Mouse (Mus musculus) Patski (cell line): ENCODE results near the gene Tmeff2. TPM values are rescaled to one million over a fixed set of nuclear protein-coding genes. Genes with fewer than 3 reads are reported as not detected.

ENCODE experiments used
- ATAC-seq: fragments of 100-300 bp; one replicate; pipeline ENCODE4 v1.8.0; 2021
- CTCF ChIA-PET: fragments of 350-600 bp; sonication (Branson Sonifier 250); formaldehyde crosslinking; loops from one replicate; lab custom pipeline; 2022; ENCODE audit warnings: inconsistent platforms; lab: Charles Lee
- POLR2A ChIA-PET: fragments of 350-600 bp; sonication (Branson Sonifier 250); formaldehyde crosslinking; loops from one replicate; lab custom pipeline; 2022; ENCODE audit warnings: antibody characterized with exemption, inconsistent platforms; lab: Charles Lee
- DNase-seq: peaks from one replicate; pipeline ENCODE4 v3.0.0-alpha.2; 2011; ENCODE audit warnings: low read depth, low spot score
- H3K27me3 ChIP-seq: fragments of 371-371 bp; one replicate; pipeline ENCODE4 v1.5.1; 2021
- CTCF ChIP-seq: fragments of 100-300 bp; IDR thresholded peaks from one replicate; pipeline ENCODE4 v1.5.1; 2021
- in situ Hi-C: fragments of 300-500 bp; cut with MboI; formaldehyde crosslinking; loops from 3 replicates; pipeline ENCODE4 v1.11.1; 2018; ENCODE audit warnings: low pct_unique_long_range_greater_than_20kb, mixed read lengths
- polyA plus RNA-seq: library from polyadenylated mRNA; unstranded; gene quantifications from one replicate; pipeline ENCODE4 v1.2.3, GENCODE M21; 2021

Gene Tmeff2
- polyA plus RNA-seq, 1 experiment from 2014 or later = 0.12 TPM

DNA sequence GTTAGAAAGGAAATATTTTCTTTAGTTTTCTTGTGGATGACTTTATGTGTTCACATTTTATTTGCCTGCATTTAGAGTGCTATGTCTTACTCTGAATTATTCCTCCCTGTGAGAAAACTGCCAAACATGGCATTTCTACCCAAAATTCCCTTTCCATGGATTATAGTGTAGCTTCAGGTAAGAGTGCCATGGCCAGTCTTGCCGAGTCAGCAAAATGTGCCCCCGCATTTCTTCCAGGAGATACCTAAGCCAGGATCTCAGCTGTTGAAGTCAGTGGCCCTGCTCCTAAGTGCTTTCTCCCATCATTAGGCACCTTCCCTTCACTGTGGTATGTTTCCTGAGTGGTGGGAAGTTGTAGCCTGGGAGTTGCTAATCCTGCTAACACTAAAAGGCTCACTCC lies 168.8 kb downstream of the Tmeff2 start:
- DNase-seq = no peak
- no peak for TF ChIP-seq CTCF
- no peaks in the 10 kb centered on the region for H3K27me3 ChIP-seq
- in situ Hi-C loops = no loop called here
- no peak for ATAC-seq
- ChIA-PET POLR2A (no interaction called here), CTCF (interaction anchor here (0.7 kb wide), 1 partner anchor 16 kb away, joined by 4 read pairs; no protein-coding TSS in a partner anchor)

DNA sequence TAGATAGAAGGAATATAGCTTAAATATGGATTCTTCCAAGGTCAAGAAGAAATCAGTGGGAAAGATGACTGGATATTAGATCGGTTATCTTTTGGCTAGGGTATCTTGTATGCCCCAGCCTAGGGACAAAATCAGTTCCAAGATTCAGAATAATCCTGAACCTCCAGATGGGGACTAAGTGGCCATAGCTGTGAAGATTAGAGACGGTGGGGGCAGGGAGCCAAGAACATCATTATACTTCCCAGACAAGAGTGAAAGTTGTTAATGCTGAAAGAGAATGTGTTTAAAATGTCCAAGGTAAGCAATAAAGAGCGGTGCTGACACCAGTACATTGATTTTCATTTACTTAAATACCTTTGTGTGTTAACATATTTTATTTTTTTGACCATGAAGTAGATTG lies 173.6 kb downstream of the Tmeff2 start:
- DNase-seq (no peak), ATAC-seq (no peak)
- TF ChIP-seq CTCF = no peak
- ChIA-PET CTCF (interaction anchor here (1.0 kb wide), 1 partner anchor 14 kb away, joined by 3 read pairs; no protein-coding TSS in a partner anchor), POLR2A (interaction anchor here (0.5 kb wide), 1 partner anchor 105 kb away, joined by 3 read pairs; no protein-coding TSS in a partner anchor)
- in situ Hi-C loops = no loop called here
- H3K27me3 ChIP-seq = no peaks in the 10 kb centered on the region

DNA sequence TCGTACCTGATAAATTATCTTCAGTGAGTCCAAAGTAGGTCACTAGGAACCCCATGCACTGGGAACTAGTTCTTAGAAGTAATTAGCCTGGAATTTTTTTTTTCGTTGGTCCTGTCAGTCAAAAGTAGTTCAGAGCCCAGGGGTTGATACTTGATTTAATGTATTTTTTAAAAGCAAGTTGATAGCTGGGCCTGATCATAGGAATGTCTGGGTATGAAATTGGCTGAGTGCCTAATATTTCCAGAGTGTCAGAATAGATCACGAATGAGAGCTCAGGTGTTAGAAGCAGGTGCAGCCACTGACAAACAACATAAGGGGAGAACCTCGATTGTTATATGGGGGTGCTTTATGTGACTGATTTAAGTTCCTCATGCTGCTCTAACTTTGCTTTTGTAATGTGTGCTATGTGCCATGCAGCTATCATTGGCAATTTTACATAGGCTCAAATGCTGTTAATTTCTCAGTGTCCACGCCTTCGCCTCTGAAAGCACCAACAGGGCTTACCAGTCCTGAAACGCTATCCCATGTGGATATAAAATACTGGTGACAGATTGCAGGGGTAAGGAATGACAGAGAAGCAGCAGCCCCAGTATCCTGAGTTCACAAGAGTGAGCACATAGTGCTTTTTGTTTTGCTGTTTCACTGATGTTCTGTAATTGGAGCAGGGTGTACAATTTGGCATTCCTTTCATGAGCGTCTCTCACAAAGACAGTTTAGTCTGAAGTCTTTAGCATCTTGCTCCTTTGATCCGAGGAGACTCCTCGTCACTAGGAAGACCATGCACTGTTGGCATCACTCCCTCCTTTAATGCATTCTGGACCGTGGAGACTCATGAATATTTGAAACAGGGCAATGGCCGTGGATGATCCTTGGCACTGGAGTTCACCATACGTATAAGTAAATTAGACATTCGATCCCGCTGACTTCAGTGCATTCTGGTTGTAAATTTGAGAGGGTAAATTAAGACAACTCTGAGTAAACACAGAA lies 175.6 kb downstream of the Tmeff2 start:
- POLR2A ChIA-PET = no interaction called here
- DNase-seq = no peak
- no peak for ATAC-seq
- CTCF ChIA-PET = interaction anchor here (1.4 kb wide), 1 partner anchor 48 kb away, joined by 3 read pairs; no protein-coding TSS in a partner anchor
- in situ Hi-C loops = no loop called here
- no peak for TF ChIP-seq CTCF
- no peaks in the 10 kb centered on the region for H3K27me3 ChIP-seq

DNA sequence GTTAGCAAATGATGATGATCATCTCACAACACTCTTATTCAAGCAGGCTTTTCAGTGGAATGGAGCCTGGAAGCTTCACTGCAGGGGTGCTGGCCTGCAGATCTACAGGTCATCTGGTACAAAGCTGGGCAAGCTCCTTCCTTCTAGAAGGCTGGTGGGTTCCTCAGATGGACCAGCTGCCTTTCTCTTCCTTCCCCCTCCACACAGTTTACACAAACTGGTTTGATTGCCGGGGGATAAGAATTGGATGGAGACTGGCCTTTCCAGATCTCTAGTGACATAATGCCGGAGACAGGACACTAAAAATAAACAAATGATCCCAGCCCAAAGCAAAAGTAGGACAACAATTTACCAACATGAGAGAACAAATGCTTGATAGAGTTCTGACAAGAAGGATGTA lies 188.5 kb downstream of the Tmeff2 start:
- in situ Hi-C loops = no loop called here
- POLR2A ChIA-PET = no interaction called here
- H3K27me3 ChIP-seq = no peaks in the 10 kb centered on the region
- DNase-seq (no peak), ATAC-seq (no peak)
- no peak for TF ChIP-seq CTCF
- CTCF ChIA-PET = no interaction called here

DNA sequence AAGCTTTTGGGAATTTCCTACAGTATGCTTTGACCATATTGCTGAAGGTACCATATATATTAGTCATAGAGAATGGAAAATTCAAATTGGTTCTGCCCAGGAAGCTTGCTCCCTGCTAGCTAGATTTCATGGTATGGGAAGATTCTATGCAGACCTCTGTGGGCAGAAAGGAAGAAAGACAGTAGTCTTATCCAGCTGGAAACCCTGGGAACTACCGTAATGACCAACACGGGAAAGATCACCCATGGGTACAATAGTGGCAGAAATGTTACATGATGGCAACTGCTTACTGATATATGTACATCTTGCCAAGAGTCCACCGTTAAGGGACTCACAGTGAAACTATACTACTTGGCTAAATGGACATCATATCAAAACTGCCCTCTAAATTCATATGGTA lies 189.4 kb downstream of the Tmeff2 start:
- ChIA-PET CTCF (no interaction called here), POLR2A (no interaction called here)
- no peak for ATAC-seq
- in situ Hi-C loops = no loop called here
- no peak for TF ChIP-seq CTCF
- H3K27me3 ChIP-seq = no peaks in the 10 kb centered on the region
- DNase-seq = no peak

DNA sequence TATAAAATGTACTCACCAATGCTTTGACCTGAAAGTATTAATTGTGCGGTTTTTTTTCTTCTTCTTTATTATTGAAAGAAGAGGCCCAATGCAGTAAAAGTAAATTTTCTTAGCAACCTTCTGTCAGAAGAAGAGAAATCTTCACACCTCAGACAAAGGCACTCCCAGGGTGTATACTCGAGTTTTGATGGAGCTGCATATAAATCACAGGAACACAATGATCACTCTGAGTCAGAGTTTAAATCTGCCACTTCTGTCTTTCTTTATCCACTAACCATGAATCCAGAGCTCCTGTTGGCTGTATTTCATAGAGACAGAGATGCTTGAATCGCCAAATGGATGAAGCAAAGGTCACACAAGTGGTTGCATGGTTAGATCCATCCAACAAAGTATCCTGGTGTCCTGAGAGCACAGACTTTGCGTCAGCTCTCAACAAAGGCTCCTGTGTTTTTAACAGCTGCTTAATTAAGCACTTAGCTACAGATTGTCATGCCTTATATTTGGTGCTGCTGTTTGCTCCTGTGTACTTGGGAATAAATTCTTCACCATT lies 189.8 kb downstream of the Tmeff2 start:
- ATAC-seq (no peak), DNase-seq (no peak)
- TF ChIP-seq CTCF = no peak
- no peaks in the 10 kb centered on the region for H3K27me3 ChIP-seq
- in situ Hi-C loops = no loop called here
- ChIA-PET POLR2A (no interaction called here), CTCF (no interaction called here)

DNA sequence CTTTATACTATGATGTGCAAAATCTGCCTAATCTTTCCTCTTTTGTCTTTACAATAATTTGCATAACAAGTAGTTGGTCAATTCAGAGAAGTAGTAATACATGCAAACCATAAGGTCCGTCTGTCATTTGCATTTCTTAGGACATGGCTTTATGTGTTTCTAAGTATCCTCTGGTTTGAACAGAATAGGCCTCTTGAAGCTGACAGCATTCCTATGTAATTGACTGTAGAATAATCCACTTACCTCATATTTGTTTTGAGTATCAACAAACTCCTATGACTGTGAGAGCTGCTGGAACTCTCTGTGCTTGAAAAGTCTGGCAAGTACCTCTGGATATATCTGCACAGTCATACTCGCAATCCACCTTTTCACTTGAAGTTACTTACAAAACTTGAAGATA lies 194.3 kb downstream of the Tmeff2 start:
- ChIA-PET POLR2A (no interaction called here), CTCF (no interaction called here)
- DNase-seq (no peak), ATAC-seq (no peak)
- in situ Hi-C loops = no loop called here
- TF ChIP-seq CTCF = no peak
- no peaks in the 10 kb centered on the region for H3K27me3 ChIP-seq

DNA sequence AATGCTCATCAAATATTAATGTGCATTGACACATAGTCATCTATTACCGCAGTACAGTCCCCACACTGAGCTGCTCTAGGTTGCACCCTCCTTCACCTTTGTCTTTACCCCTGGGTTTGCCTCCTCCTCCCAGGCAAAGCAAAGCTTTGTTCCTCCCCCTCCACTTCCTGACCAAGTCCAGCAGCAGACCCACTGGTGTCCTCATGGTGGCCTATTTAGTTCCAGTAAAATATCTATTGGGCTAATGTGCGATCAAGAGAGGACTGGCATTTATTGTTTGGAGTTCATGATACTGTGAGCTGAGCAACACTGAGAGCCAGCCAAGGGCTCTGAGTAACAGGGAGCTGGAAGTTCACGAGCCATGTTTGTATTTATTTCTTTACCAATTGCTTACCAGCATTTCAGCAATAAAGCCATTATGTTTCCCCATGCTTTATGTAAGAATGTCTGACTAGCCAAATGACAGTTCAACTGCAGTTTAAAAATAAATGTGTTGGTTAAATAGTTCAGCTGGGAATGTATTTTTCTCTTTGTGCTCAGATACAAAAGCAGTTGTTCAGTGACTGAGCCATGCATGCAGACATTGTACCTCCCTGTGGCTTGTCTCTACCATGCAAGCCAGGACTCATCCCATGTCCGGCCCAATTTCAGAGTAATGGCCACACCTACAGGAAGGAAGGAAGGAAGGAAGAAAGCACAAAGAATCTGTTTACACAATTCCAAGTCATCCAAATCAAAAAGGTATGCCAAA lies 196.6 kb downstream of the Tmeff2 start:
- ChIA-PET CTCF (interaction anchor here (1.1 to 1.4 kb wide), 2 partner anchors 14 to 18 kb away, joined by 3 read pairs; no protein-coding TSS in a partner anchor), POLR2A (no interaction called here)
- in situ Hi-C loops = no loop called here
- no peak for TF ChIP-seq CTCF
- no peak for ATAC-seq
- no peak for DNase-seq
- H3K27me3 ChIP-seq = no peaks in the 10 kb centered on the region

DNA sequence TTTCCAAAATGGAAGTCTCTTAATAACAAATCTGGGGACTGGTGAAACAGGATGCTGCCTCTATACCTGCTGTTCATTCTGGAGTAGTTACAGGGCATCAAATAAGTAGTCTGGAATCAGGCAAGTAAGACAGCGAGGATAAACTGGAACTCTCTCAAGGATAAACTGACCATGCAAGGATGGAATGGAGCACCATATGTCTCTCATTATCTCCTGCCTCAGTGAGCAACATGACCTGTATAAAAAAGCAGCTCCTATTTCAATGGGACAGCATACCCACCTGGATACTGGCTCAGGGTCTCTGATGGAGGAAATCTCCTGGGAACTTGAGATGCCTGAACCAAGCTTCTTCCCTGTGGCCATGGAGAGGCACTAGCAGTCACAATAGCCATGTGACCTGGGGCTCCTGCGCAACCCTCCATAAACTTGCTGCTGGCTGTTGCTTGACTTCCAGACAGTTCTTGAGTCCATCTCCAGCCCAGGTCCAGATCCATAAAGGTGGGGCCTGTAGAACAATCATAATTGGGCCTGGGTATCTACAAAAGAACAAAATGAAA lies 200.7 kb downstream of the Tmeff2 start:
- in situ Hi-C loops = no loop called here
- ChIA-PET CTCF (no interaction called here), POLR2A (no interaction called here)
- no peak for DNase-seq
- H3K27me3 ChIP-seq = no peaks in the 10 kb centered on the region
- ATAC-seq = no peak
- TF ChIP-seq CTCF = no peak

DNA sequence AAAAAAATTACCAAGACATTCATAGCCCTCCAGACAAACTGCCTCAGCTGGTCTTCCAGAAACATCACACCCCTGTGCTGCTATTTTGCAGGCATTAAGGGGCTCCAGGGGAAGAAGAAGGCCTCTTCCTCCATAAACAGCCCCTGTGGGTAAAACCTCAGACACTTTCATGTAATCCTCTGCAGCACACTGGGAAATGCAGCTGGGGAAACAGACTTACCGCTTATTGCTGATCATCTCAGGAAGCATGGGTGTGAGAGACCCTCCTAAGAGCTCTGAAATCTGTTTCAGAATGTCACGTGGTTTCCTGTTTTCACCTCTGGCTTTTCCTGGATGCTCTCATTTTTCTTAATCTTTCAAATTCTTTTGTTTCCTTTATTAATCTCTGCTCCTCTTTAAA lies 204.3 kb downstream of the Tmeff2 start:
- no peak for TF ChIP-seq CTCF
- no peak for ATAC-seq
- POLR2A ChIA-PET = no interaction called here
- no peak for DNase-seq
- H3K27me3 ChIP-seq = no peaks in the 10 kb centered on the region
- CTCF ChIA-PET = interaction anchor here (1.1 kb wide), 1 partner anchor 22 kb away, joined by 3 read pairs; no protein-coding TSS in a partner anchor
- in situ Hi-C loops = no loop called here
